Mouse (Mus musculus): ENCODE results near the gene Mcidas. TPM values are rescaled to one million over a fixed set of nuclear protein-coding genes. Genes with fewer than 3 reads are reported as not detected.
A peak's percentile ranks its signal among the peaks of the same experiment; 100 is the strongest.

Mcidas gene
- total RNA-seq (2021) (not detected), polyA plus RNA-seq (2012; rRNA removed) (0.12 TPM in 1 of 2 replicates, not detected in the other)
- long read RNA-seq = 0 reads

GRCm38 (mm10) chr13:112993531-112994152 is at the start of gene Mcidas:
Mcidas (plus strand) TSS chr13:112993845.
- H3K79me2 ChIP-seq (replicated peaks; ENCODE audit: control insufficient read depth, insufficient read depth, low read length) = no peaks in the 10 kb centered on the region
- no peak for TF ChIP-seq CTCF (IDR thresholded peaks at IDR 0.05)
- H3K4me1 ChIP-seq (ENCODE audit: control insufficient read depth, insufficient read depth, low read length) = peaks cover 2% of the 10 kb centered on the region; the same call in 1 of the 2 replicates
- peaks cover 39% of the 10 kb centered on the region for H3K27me3 ChIP-seq (ENCODE audit: control insufficient read depth, insufficient read depth, low read length)
- H3K27ac ChIP-seq = no peak within 1 kb of the TSS
- intact Hi-C loops (cut with DNase I) = no loop called here
- peak in 1 of 2 experiments; percentile 27 for DNase-seq
- H3K36me3 ChIP-seq (ENCODE audit: control insufficient read depth, insufficient read depth, low read length) = no peaks in the 10 kb centered on the region
- no peak within 1 kb of the TSS for H3K4me3 ChIP-seq
- 1% methylated on average over 62 of the region's 63 CpGs for WGBS
- H3K9ac ChIP-seq (ENCODE audit: low read depth, low read length) = no peak within 1 kb of the TSS

GRCm38 (mm10) chr13:112945312-112945711 is 48.3 kb upstream of the Mcidas start:
- H3K4me1 ChIP-seq (ENCODE audit: control insufficient read depth, insufficient read depth, low read length) = no peaks in the 10 kb centered on the region
- no peak for DNase-seq
- no peak overlapping the region for H3K27ac ChIP-seq
- intact Hi-C loops (cut with DNase I) = no loop called here
- H3K4me3 ChIP-seq = no peak overlapping the region
- TF ChIP-seq CTCF (IDR thresholded peaks at IDR 0.05) = no peak
- TF ChIP-seq EP300 (IDR thresholded peaks at IDR 0.05; ENCODE audit: insufficient read depth, low read depth, low read length) = no peak
- no peak for TF ChIP-seq POLR2A (IDR thresholded peaks at IDR 0.05; ENCODE audit: insufficient read depth, low read depth, low read length)
- 96% methylated on average over 9 of the region's 9 CpGs for WGBS
- no peaks in the 10 kb centered on the region for H3K27me3 ChIP-seq (ENCODE audit: control insufficient read depth, insufficient read depth, low read length)
- H3K79me2 ChIP-seq (replicated peaks; ENCODE audit: control insufficient read depth, insufficient read depth, low read length) = no peaks in the 10 kb centered on the region
- H3K9ac ChIP-seq (ENCODE audit: low read depth, low read length) = no peak overlapping the region
- no peaks in the 10 kb centered on the region for H3K36me3 ChIP-seq (ENCODE audit: control insufficient read depth, insufficient read depth, low read length)

- Histone ChIP-seq H3K36me3 (ENCODE audit: control insufficient read depth, insufficient read depth, low read length) (no peaks in the 10 kb centered on the region), H3K4me3 (no peak overlapping the region), H3K27ac (no peak overlapping the region), H3K9ac (ENCODE audit: low read depth, low read length) (no peak overlapping the region), H3K27me3 (ENCODE audit: control insufficient read depth, insufficient read depth, low read length) (no peaks in the 10 kb centered on the region), H3K79me2 (replicated peaks; ENCODE audit: control insufficient read depth, insufficient read depth, low read length) (no peaks in the 10 kb centered on the region), H3K4me1 (ENCODE audit: control insufficient read depth, insufficient read depth, low read length) (no peaks in the 10 kb centered on the region)
- TF ChIP-seq CTCF (IDR thresholded peaks at IDR 0.05) = no peak
- 79% methylated on average over 6 of the region's 6 CpGs for WGBS
- intact Hi-C loops (cut with DNase I) = no loop called here
- no peak for DNase-seq
Measured at GRCm38 (mm10) chr13:112945900-112946299, 47.7 kb upstream of the Mcidas start.

GRCm38 (mm10) chr13:112954067-112954466 is 39.6 kb upstream of the Mcidas start:
- Histone ChIP-seq H3K27ac (no peak overlapping the region), H3K4me3 (no peak overlapping the region), H3K9ac (ENCODE audit: low read depth, low read length) (no peak overlapping the region), H3K27me3 (ENCODE audit: control insufficient read depth, insufficient read depth, low read length) (no peaks in the 10 kb centered on the region), H3K36me3 (ENCODE audit: control insufficient read depth, insufficient read depth, low read length) (no peaks in the 10 kb centered on the region; the same call in 1 of the 2 replicates), H3K79me2 (replicated peaks; ENCODE audit: control insufficient read depth, insufficient read depth, low read length) (no peaks in the 10 kb centered on the region), H3K4me1 (ENCODE audit: control insufficient read depth, insufficient read depth, low read length) (no peaks in the 10 kb centered on the region)
- no peak for TF ChIP-seq POLR2A (IDR thresholded peaks at IDR 0.05; ENCODE audit: insufficient read depth, low read depth, low read length)
- TF ChIP-seq CTCF (IDR thresholded peaks at IDR 0.05) = no peak
- TF ChIP-seq EP300 (IDR thresholded peaks at IDR 0.05; ENCODE audit: insufficient read depth, low read depth, low read length) = no peak
- intact Hi-C loops (cut with DNase I) = no loop called here
- WGBS = 89% methylated on average over 8 of the region's 8 CpGs
- DNase-seq = no peak

GRCm38 (mm10) chr13:112963081-112963480 is 30.6 kb upstream of the Mcidas start:
- no peak overlapping the region for H3K27ac ChIP-seq
- WGBS = 88% methylated on average over 5 of the region's 5 CpGs
- no peaks in the 10 kb centered on the region for H3K4me1 ChIP-seq (ENCODE audit: control insufficient read depth, insufficient read depth, low read length)
- H3K27me3 ChIP-seq (ENCODE audit: control insufficient read depth, insufficient read depth, low read length) = no peaks in the 10 kb centered on the region
- H3K4me3 ChIP-seq = no peak overlapping the region
- TF ChIP-seq POLR2A (IDR thresholded peaks at IDR 0.05; ENCODE audit: insufficient read depth, low read depth, low read length) = no peak
- no peak for TF ChIP-seq EP300 (IDR thresholded peaks at IDR 0.05; ENCODE audit: insufficient read depth, low read depth, low read length)
- no peak for TF ChIP-seq CTCF (IDR thresholded peaks at IDR 0.05)
- intact Hi-C loops (cut with DNase I) = no loop called here
- H3K9ac ChIP-seq (ENCODE audit: low read depth, low read length) = no peak overlapping the region
- no peaks in the 10 kb centered on the region; the same call in 1 of the 2 replicates for H3K36me3 ChIP-seq (ENCODE audit: control insufficient read depth, insufficient read depth, low read length)
- no peak for DNase-seq
- no peaks in the 10 kb centered on the region for H3K79me2 ChIP-seq (replicated peaks; ENCODE audit: control insufficient read depth, insufficient read depth, low read length)

- no peak overlapping the region for H3K4me3 ChIP-seq
- WGBS = 92% methylated on average over 12 of the region's 12 CpGs
- no peaks in the 10 kb centered on the region for H3K79me2 ChIP-seq (replicated peaks; ENCODE audit: control insufficient read depth, insufficient read depth, low read length)
- intact Hi-C loops (cut with DNase I) = no loop called here
- TF ChIP-seq POLR2A (IDR thresholded peaks at IDR 0.05; ENCODE audit: insufficient read depth, low read depth, low read length) (no peak), CTCF (IDR thresholded peaks at IDR 0.05) (no peak), EP300 (IDR thresholded peaks at IDR 0.05; ENCODE audit: insufficient read depth, low read depth, low read length) (no peak)
- H3K9ac ChIP-seq (ENCODE audit: low read depth, low read length) = no peak overlapping the region
- no peak overlapping the region for H3K27ac ChIP-seq
- H3K4me1 ChIP-seq (ENCODE audit: control insufficient read depth, insufficient read depth, low read length) = no peaks in the 10 kb centered on the region
- no peaks in the 10 kb centered on the region for H3K27me3 ChIP-seq (ENCODE audit: control insufficient read depth, insufficient read depth, low read length)
- DNase-seq = no peak
- H3K36me3 ChIP-seq (ENCODE audit: control insufficient read depth, insufficient read depth, low read length) = no peaks in the 10 kb centered on the region; the same call in 1 of the 2 replicates
Measured at GRCm38 (mm10) chr13:112964421-112964820, 29.2 kb upstream of the Mcidas start.
